Mouse (Mus musculus) liver, postnatal 0 days (tissue): Measurements from ENCODE around the gene Bcl2.

Source experiments
- CTCF ChIP-seq: sonication (generic); IDR thresholded peaks from 2 replicates; pipeline ENCODE4 v1.5.1; 2016; ENCODE audit warnings: antibody characterized with exemption, low read depth
- EP300 ChIP-seq: IDR thresholded peaks from 2 replicates; pipeline ENCODE4 v1.6.1; 2016; ENCODE audit warnings: antibody characterized with exemption, low read depth, mild to moderate bottlenecking

DNA sequence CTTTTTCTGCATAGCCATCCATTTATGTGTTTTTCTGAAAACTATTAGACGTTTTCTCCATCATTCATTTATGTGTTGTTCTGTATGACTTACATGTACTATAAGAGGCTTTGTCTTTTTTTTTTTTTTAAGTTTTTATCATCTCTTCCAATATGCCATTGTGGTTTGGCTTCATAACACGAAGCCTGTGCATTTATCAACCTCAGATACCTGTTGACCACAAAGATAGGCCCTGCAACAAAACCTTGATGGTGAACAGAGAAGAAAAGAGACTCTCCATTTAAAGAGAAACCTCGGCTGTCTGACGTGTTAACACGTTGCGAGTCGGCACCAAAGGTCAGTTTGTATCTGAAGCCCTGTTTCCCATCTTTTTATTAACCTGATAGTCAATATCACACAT, 3.9 kb downstream of the Bcl2 start:
- TF ChIP-seq CTCF (no peak), EP300 (peak; percentile 38; the same call in 1 of the 2 replicates)
